Mouse (Mus musculus) stomach, postnatal 0 days (tissue): ENCODE data around the gene Bcar3.

Source experiments
- CTCF ChIP-seq: IDR thresholded peaks from 2 replicates; pipeline ENCODE4 v1.5.1; 2016; ENCODE audit warnings: antibody characterized with exemption, low read depth, mild to moderate bottlenecking, moderate library complexity
- EP300 ChIP-seq: optimal IDR thresholded peaks from 2 replicates; pipeline ENCODE3; 2016; ENCODE audit warnings: antibody characterized with exemption

GRCm38 (mm10) chr3:122244759-122245158, 49.2 kb upstream of the Bcar3 start:
- TF ChIP-seq CTCF (no peak), EP300 (no peak)
